Mouse (Mus musculus) midbrain, embryonic 13.5 days (tissue): ENCODE results near the gene Jak3. TPM values are rescaled to one million over a fixed set of nuclear protein-coding genes. Genes with fewer than 3 reads are reported as not detected.
A peak's percentile ranks its signal among the peaks of the same experiment; 100 is the strongest.

Experiments used
- ATAC-seq: fragments of 200-750 bp; cut with Nextera tagmentation; 2 replicates; pipeline ENCODE4 v1.8.0; 2017; ENCODE audit warnings: mild to moderate bottlenecking, moderate TSS enrichment, moderate library complexity
- H3K27ac ChIP-seq: fragments of 300-500 bp; sonication (generic); 2 replicates; pipeline ENCODE4 v1.5.1; 2015; ENCODE audit warnings: inconsistent platforms, mild to moderate bottlenecking, moderate library complexity
- H3K27me3 ChIP-seq: fragments of 300-500 bp; sonication (generic); 2 replicates; pipeline ENCODE4 v1.6.1; 2015; ENCODE audit warnings: mild to moderate bottlenecking, inconsistent platforms
- H3K36me3 ChIP-seq: fragments of 300-500 bp; sonication (generic); 2 replicates; pipeline ENCODE4 v1.6.1; 2015; ENCODE audit warnings: mild to moderate bottlenecking, inconsistent platforms
- H3K4me1 ChIP-seq: fragments of 300-500 bp; sonication (generic); replicated peaks from 2 replicates; pipeline ENCODE4 v1.6.1; 2015; ENCODE audit warnings: inconsistent platforms
- H3K4me2 ChIP-seq: fragments of 300-500 bp; sonication (generic); replicated peaks from 2 replicates; pipeline ENCODE4 v1.6.1; 2015; ENCODE audit warnings: moderate library complexity, mild to moderate bottlenecking, inconsistent platforms
- H3K4me3 ChIP-seq: fragments of 300-500 bp; sonication (generic); replicated peaks from 2 replicates; pipeline ENCODE4 v1.5.1; 2015; ENCODE audit warnings: mild to moderate bottlenecking, inconsistent platforms
- H3K9ac ChIP-seq: fragments of 300-500 bp; sonication (generic); replicated peaks from 2 replicates; pipeline ENCODE4 v1.6.1; 2015; ENCODE audit warnings: mild to moderate bottlenecking, inconsistent platforms
- H3K9me3 ChIP-seq: fragments of 300-500 bp; sonication (generic); 2 replicates; pipeline ENCODE4 v1.6.1; 2016; ENCODE audit warnings: mild to moderate bottlenecking, inconsistent platforms
- WGBS: fragments of 180-500 bp; shearing (Covaris S2); methylation state at CpG from one replicate; pipeline ENCODE4 v1.1.7; 2015; 5-methylcytosine and 5-hydroxymethylcytosine counted together
- polyA plus RNA-seq: library from polyadenylated mRNA; unstranded; fragments of >200 nt; fragmentation: Nextera tagmentation; extraction: Ambion mirVana; gene quantifications from 2 replicates; pipeline ENCODE4 v1.2.1, GENCODE M21; 2015

The Jak3 gene
- polyA plus RNA-seq, 1 experiment from 2014 or later, result 2.7 TPM

GRCm38 (mm10) chr8:71715531-71715930 lies 39.4 kb downstream of the Jak3 start:
- Histone ChIP-seq H3K27me3 (no peaks in the 10 kb centered on the region), H3K36me3 (peaks cover 70% of the 10 kb centered on the region), H3K9ac (no peak overlapping the region), H3K4me3 (no peak overlapping the region), H3K4me2 (no peak overlapping the region), H3K27ac (no peak overlapping the region), H3K4me1 (peaks cover 26% of the 10 kb centered on the region), H3K9me3 (no peaks in the 10 kb centered on the region)
- whole genome bisulfite sequencing, result 67% methylated on average over 8 of the region's 8 CpGs
- ATAC-seq, result no peak

GRCm38 (mm10) chr8:71716561-71717053 lies 40.5 kb downstream of the Jak3 start:
- no peak overlapping the region for H3K4me2 ChIP-seq
- no peaks in the 10 kb centered on the region for H3K9me3 ChIP-seq
- no peaks in the 10 kb centered on the region for H3K27me3 ChIP-seq
- H3K4me3 ChIP-seq, result no peak overlapping the region
- H3K27ac ChIP-seq, result no peak overlapping the region
- H3K36me3 ChIP-seq, result peaks cover 63% of the 10 kb centered on the region
- ATAC-seq, result no peak
- H3K4me1 ChIP-seq, result peaks cover 37% of the 10 kb centered on the region
- no peak overlapping the region for H3K9ac ChIP-seq
- WGBS, result 86% methylated on average over 13 of the region's 13 CpGs

- Histone ChIP-seq H3K4me1 (peaks cover 42% of the 10 kb centered on the region), H3K27ac (no peak overlapping the region), H3K4me2 (no peak overlapping the region), H3K4me3 (no peak overlapping the region), H3K36me3 (peaks cover 58% of the 10 kb centered on the region), H3K27me3 (no peaks in the 10 kb centered on the region), H3K9me3 (no peaks in the 10 kb centered on the region), H3K9ac (no peak overlapping the region)
- 91% methylated on average over 12 of the region's 12 CpGs for WGBS
- no peak for ATAC-seq
Observed at GRCm38 (mm10) chr8:71717096-71717495, 41.0 kb downstream of the Jak3 start.

- no peaks in the 10 kb centered on the region for H3K27me3 ChIP-seq
- no peak overlapping the region for H3K9ac ChIP-seq
- no peak overlapping the region for H3K4me2 ChIP-seq
- H3K4me1 ChIP-seq, result peaks cover 54% of the 10 kb centered on the region
- no peak overlapping the region for H3K4me3 ChIP-seq
- no peaks in the 10 kb centered on the region for H3K9me3 ChIP-seq
- 29% methylated on average over 3 of the region's 3 CpGs for whole genome bisulfite sequencing
- ATAC-seq, result no peak
- H3K27ac ChIP-seq, result no peak overlapping the region
- H3K36me3 ChIP-seq, result peaks cover 47% of the 10 kb centered on the region
Observed at GRCm38 (mm10) chr8:71718252-71718651, 42.2 kb downstream of the Jak3 start.

GRCm38 (mm10) chr8:71719218-71719617 lies 43.1 kb downstream of the Jak3 start:
- ATAC-seq, result peak; percentile 21; the same call in 1 of the 2 replicates

GRCm38 (mm10) chr8:71719928-71720457 lies 43.9 kb downstream of the Jak3 start:
- Histone ChIP-seq H3K9me3 (no peaks in the 10 kb centered on the region), H3K9ac (peak overlapping the region; percentile 1), H3K36me3 (peaks cover 29% of the 10 kb centered on the region), H3K4me3 (no peak overlapping the region), H3K4me1 (peaks cover 71% of the 10 kb centered on the region), H3K4me2 (peak overlapping the region; percentile 41), H3K27me3 (no peaks in the 10 kb centered on the region), H3K27ac (peak overlapping the region; percentile 88)
- WGBS, result 17% methylated on average over 7 of the region's 7 CpGs
- peak; percentile 84 for ATAC-seq

More at GRCm38 (mm10) chr8:71719218-71719617, 43.1 kb downstream of the Jak3 start:
- WGBS, result 40% methylated on average over 4 of the region's 4 CpGs
- Histone ChIP-seq H3K9me3 (no peaks in the 10 kb centered on the region), H3K27ac (peak overlapping the region; percentile 88), H3K9ac (peak overlapping the region; percentile 1), H3K4me1 (peaks cover 63% of the 10 kb centered on the region), H3K4me3 (no peak overlapping the region), H3K4me2 (peak overlapping the region; percentile 41; the same call in 1 of the 2 replicates), H3K36me3 (peaks cover 37% of the 10 kb centered on the region), H3K27me3 (no peaks in the 10 kb centered on the region)

- Histone ChIP-seq H3K4me1 (peaks cover 77% of the 10 kb centered on the region), H3K9ac (no peak overlapping the region)
Observed at GRCm38 (mm10) chr8:71723047-71723551, 47.0 kb downstream of the Jak3 start.

DNA sequence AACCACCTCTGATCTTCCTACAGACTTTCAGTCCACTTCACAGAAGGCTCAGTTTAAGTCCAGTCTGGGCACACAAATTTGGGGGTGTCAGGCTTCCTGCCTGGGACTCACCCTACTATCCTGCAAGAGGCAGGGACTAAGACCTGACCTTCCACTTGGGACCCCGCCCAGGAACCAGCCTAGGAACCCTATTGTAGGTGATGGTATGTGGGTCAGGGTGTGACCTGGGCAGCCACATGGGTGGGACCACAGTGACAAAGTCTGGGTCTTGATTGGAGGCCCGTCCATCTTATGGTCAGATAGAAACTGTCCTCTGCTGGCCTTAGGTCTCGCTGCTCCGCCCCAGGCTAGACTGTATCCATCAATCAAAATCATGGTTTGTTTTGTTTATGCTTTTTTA lies 48.3 kb downstream of the Jak3 start:
- Histone ChIP-seq H3K36me3 (no peaks in the 10 kb centered on the region), H3K9me3 (no peaks in the 10 kb centered on the region), H3K4me2 (peak overlapping the region; percentile 81), H3K27ac (no peak overlapping the region), H3K9ac (peak overlapping the region; percentile 92), H3K4me1 (peaks cover 75% of the 10 kb centered on the region), H3K4me3 (peak overlapping the region; percentile 83), H3K27me3 (no peaks in the 10 kb centered on the region)
- WGBS, result 72% methylated on average over 4 of the region's 4 CpGs
- ATAC-seq, result no peak

More at GRCm38 (mm10) chr8:71723047-71723551, 47.0 kb downstream of the Jak3 start:
- Histone ChIP-seq H3K27me3 (no peaks in the 10 kb centered on the region), H3K27ac (no peak overlapping the region), H3K9me3 (no peaks in the 10 kb centered on the region), H3K4me2 (no peak overlapping the region), H3K36me3 (peaks cover 2% of the 10 kb centered on the region; the same call in 1 of the 2 replicates), H3K4me3 (no peak overlapping the region)
- 77% methylated on average over 14 of the region's 14 CpGs for WGBS
- ATAC-seq, result no peak

DNA sequence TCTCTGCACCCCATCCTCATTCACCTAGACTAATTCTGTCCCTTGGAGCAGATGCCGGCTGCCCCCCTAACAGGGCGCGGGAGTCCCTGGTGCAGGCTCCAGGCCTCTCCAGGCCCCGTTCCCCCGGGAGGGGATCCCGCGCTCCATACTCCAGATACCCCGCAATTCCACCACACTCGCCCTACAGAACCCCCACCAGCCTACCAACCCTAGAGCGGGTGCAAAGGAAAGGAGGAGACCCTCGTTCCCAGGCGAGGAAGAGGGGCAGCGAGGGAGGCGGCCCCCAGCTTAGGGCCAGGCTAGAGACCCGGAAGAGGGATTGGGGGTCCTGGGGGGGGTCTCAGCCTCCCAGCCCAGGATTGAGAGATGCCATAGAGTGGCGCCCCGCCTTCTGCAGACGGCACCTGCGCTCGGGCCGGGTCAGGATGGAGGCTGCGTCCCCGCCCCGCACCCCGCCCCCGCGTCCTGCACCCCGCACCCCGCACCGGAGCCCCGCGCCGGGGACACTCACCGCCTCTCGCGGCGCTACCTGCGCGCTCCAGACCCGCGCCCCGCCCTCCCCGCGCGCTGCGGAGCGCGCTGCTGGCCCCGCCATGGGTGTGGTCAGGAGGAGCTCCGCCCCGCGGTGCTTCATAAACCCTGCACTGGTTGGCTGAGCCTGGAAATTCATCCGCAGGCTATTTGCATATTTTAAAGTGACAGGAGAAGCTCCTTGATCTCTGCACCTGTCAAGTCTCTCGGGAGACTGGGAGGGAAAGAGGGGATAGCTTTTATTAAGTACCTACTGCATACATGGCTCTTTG lies 49.2 kb downstream of the Jak3 start, which contains the start of gene Fcho1:
Gene Fcho1, minus strand, starts transcription at position 595 of the 803 bp plus-strand sequence.
- Histone ChIP-seq H3K9me3 (no peaks in the 10 kb centered on the region), H3K4me3 (peak within 1 kb of the TSS; percentile 83), H3K27me3 (no peaks in the 10 kb centered on the region; the same call in 1 of the 2 replicates), H3K4me2 (peak within 1 kb of the TSS; percentile 81), H3K36me3 (no peaks in the 10 kb centered on the region), H3K9ac (peak within 1 kb of the TSS; percentile 92), H3K27ac (peak within 1 kb of the TSS; percentile 56; the same call in 1 of the 2 replicates), H3K4me1 (peaks cover 66% of the 10 kb centered on the region)
- ATAC-seq, result peak; percentile 82
- under 1% methylated on average over 44 of the region's 54 CpGs for WGBS

DNA sequence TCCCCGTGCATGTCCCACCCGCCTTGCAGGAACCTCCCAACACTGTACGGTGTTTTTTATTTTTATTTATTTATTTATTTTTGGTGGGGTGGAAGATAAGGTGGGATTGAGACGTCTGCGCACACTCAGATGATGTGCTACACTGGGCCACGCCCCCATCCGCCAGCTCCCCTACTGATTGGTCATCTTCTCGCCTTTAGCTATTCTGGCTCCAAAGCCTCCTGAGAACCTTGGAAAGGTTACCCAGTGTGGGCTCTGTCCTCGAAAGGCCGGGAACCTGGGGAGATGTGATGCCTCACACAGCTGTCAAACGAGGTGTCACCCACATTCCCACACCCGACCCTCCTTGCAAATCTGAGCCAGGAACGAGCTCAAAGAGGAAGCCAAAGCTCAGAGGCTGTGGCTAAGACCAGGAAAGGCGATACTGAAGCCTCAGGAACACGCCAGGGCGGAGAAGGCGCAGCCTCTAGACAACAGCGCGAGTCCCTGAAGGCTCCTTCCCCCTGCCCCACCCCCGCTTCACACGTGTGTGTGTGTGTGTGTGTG lies 52.2 kb downstream of the Jak3 start:
- H3K4me3 ChIP-seq, result peak overlapping the region; percentile 31
- peak overlapping the region; percentile 44 for H3K9ac ChIP-seq
- H3K27ac ChIP-seq, result peak overlapping the region; percentile 66
- peak overlapping the region; percentile 59 for H3K4me2 ChIP-seq
- no peaks in the 10 kb centered on the region for H3K36me3 ChIP-seq
- H3K27me3 ChIP-seq, result no peaks in the 10 kb centered on the region; the same call in 1 of the 2 replicates
- H3K4me1 ChIP-seq, result peaks cover 36% of the 10 kb centered on the region
- peak; percentile 37 for ATAC-seq
- H3K9me3 ChIP-seq, result no peaks in the 10 kb centered on the region
- whole genome bisulfite sequencing, result 6% methylated on average over 19 of the region's 21 CpGs

GRCm38 (mm10) chr8:71728826-71729620 lies 52.9 kb downstream of the Jak3 start:
- Histone ChIP-seq H3K4me2 (peak overlapping the region; percentile 59), H3K27me3 (no peaks in the 10 kb centered on the region; the same call in 1 of the 2 replicates), H3K4me3 (peak overlapping the region; percentile 31), H3K9ac (peak overlapping the region; percentile 44), H3K36me3 (no peaks in the 10 kb centered on the region), H3K9me3 (no peaks in the 10 kb centered on the region), H3K4me1 (peaks cover 29% of the 10 kb centered on the region), H3K27ac (peak overlapping the region; percentile 66)
- WGBS, result 5% methylated on average over 14 of the region's 16 CpGs
- ATAC-seq, result peak; percentile 16
